Mouse (Mus musculus) neural tube, embryonic 15.5 days (tissue): ENCODE data around the gene Cd200. TPM values are rescaled to one million over a fixed set of nuclear protein-coding genes. Genes with fewer than 3 reads are reported as not detected.
"Not testable (repeated sequence)": the region's sequence is repeated elsewhere in the genome, so short reads cannot be mapped to it uniquely, and the experiment has no call there.

ENCODE experiments used
- ATAC-seq: fragments of 200-750 bp; cut with Nextera tagmentation; 2 replicates; pipeline ENCODE4 v1.8.0; 2017; ENCODE audit warnings: mild to moderate bottlenecking, moderate TSS enrichment, moderate library complexity; ENCODE audit not compliant: low FRiP score
- H3K27ac ChIP-seq: fragments of 300-500 bp; sonication (generic); replicated peaks from 2 replicates; pipeline ENCODE4 v1.5.1; 2015; ENCODE audit warnings: mild to moderate bottlenecking, inconsistent platforms
- H3K27me3 ChIP-seq: fragments of 300-500 bp; sonication (generic); replicated peaks from 2 replicates; pipeline ENCODE4 v1.6.1; 2015; ENCODE audit warnings: inconsistent platforms
- H3K36me3 ChIP-seq: fragments of 300-500 bp; sonication (generic); 2 replicates; pipeline ENCODE4 v1.6.1; 2015; ENCODE audit warnings: inconsistent platforms
- H3K4me1 ChIP-seq: fragments of 300-500 bp; sonication (generic); 2 replicates; pipeline ENCODE4 v1.6.1; 2015; ENCODE audit warnings: inconsistent platforms
- H3K4me2 ChIP-seq: fragments of 300-500 bp; sonication (generic); 2 replicates; pipeline ENCODE4 v1.6.1; 2015; ENCODE audit warnings: inconsistent platforms, mild to moderate bottlenecking, moderate library complexity
- H3K4me3 ChIP-seq: fragments of 300-500 bp; sonication (generic); replicated peaks from 2 replicates; pipeline ENCODE4 v1.5.1; 2015; ENCODE audit warnings: mild to moderate bottlenecking, inconsistent platforms
- H3K9ac ChIP-seq: fragments of 300-500 bp; sonication (generic); replicated peaks from 2 replicates; pipeline ENCODE4 v1.6.1; 2015; ENCODE audit warnings: mild to moderate bottlenecking, inconsistent platforms
- H3K9me3 ChIP-seq: fragments of 300-500 bp; sonication (generic); replicated peaks from 2 replicates; pipeline ENCODE4 v1.6.1; 2016; ENCODE audit warnings: inconsistent platforms
- WGBS: fragments of 180-500 bp; shearing (Covaris S2); methylation state at CpG from one replicate; pipeline ENCODE4 v1.1.7; 2015; ENCODE audit warnings: mixed read lengths; 5-methylcytosine and 5-hydroxymethylcytosine counted together
- polyA plus RNA-seq: library from polyadenylated mRNA; unstranded; fragments of >200 nt; fragmentation: Nextera tagmentation; extraction: Ambion mirVana; gene quantifications from 2 replicates; pipeline ENCODE4 v1.2.1, GENCODE M21; 2015

Cd200 gene
- 293 and 354 TPM in 2 replicates for polyA plus RNA-seq

GRCm38 (mm10) chr16:45408425-45409063, at the start of gene Cd200:
TSS of gene Cd200 (minus strand) at chr16:45409053.
- Histone ChIP-seq H3K27me3 (no peaks in the 10 kb centered on the region), H3K4me3 (peak within 1 kb of the TSS; percentile 77), H3K36me3 (no peaks in the 10 kb centered on the region), H3K9ac (peak within 1 kb of the TSS; percentile 88), H3K9me3 (no peaks in the 10 kb centered on the region), H3K4me1 (peaks cover 15% of the 10 kb centered on the region), H3K4me2 (peak within 1 kb of the TSS; percentile 54), H3K27ac (peak within 1 kb of the TSS; percentile 98)
- 1% methylated on average over 28 of the region's 28 CpGs for WGBS
- peak; percentile 98 for ATAC-seq

DNA sequence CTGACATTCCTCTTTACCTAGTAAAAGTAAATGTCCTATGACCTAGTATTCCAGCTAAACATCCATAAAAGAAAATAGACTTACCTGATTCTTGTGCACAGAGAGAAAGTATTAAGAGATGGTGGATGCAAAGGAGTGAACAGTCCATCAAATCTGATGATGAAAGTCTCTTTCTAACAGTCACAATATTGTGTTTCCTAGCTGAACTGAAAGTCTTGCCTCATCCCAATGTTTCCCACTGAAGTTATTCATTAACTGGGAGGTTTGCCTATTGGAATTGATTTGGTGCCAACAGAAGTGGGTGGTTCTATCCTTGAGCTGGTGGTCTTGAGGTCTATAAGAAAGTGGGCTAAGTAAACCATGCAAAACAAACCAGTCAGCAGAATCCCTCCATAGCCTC, 45.9 kb upstream of the Cd200 start:
- no peak for ATAC-seq
- Histone ChIP-seq H3K4me1 (no peaks in the 10 kb centered on the region), H3K36me3 (no peaks in the 10 kb centered on the region), H3K4me3 (no peak overlapping the region), H3K27ac (no peak overlapping the region), H3K27me3 (no peaks in the 10 kb centered on the region), H3K4me2 (no peak overlapping the region), H3K9me3 (no peaks in the 10 kb centered on the region), H3K9ac (no peak overlapping the region)

- no peak overlapping the region for H3K27ac ChIP-seq
- 94% methylated on average over 1 of the region's 1 CpGs for WGBS
Observed at GRCm38 (mm10) chr16:45437230-45437739, 28.4 kb upstream of the Cd200 start.

GRCm38 (mm10) chr16:45435591-45435990, 26.7 kb upstream of the Cd200 start:
- Histone ChIP-seq H3K4me1 (no peaks in the 10 kb centered on the region), H3K4me3 (no peak overlapping the region), H3K36me3 (no peaks in the 10 kb centered on the region), H3K4me2 (no peak overlapping the region), H3K9ac (no peak overlapping the region), H3K9me3 (no peaks in the 10 kb centered on the region), H3K27me3 (no peaks in the 10 kb centered on the region), H3K27ac (no peak overlapping the region)
- no peak for ATAC-seq

More at GRCm38 (mm10) chr16:45437230-45437739, 28.4 kb upstream of the Cd200 start:
- no peak overlapping the region for H3K4me2 ChIP-seq
- H3K4me3 ChIP-seq, result no peak overlapping the region
- ATAC-seq, result no peak
- no peak overlapping the region for H3K9ac ChIP-seq
- H3K36me3 ChIP-seq, result no peaks in the 10 kb centered on the region
- H3K9me3 ChIP-seq, result no peaks in the 10 kb centered on the region
- H3K27me3 ChIP-seq, result no peaks in the 10 kb centered on the region
- H3K4me1 ChIP-seq, result no peaks in the 10 kb centered on the region

DNA sequence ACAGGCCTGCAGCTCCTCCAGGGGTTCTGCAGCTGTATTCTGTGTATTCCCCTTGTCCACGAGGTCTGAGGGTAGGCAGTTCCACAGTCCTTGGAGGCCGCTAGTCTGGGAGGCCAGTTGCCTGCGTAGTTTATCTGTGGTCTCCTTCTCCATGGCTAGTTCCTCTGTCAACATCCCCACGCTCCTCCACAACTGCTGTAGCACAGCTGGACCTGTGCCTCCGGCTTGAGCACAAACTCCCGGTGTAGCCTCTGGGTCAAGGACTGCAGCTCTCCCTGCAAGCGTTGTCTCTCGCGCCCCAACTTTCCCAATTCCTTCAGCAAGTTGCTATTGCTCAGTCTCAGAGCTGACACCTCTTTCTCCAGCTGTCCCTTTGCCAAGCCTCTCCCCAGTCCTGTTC, 18.8 kb upstream of the Cd200 start:
- H3K27me3 ChIP-seq, result no peaks in the 10 kb centered on the region
- H3K4me1 ChIP-seq, result no peaks in the 10 kb centered on the region
- no peak for ATAC-seq
- H3K4me2 ChIP-seq, result no peak overlapping the region
- H3K4me3 ChIP-seq, result no peak overlapping the region
- no peaks in the 10 kb centered on the region for H3K36me3 ChIP-seq
- H3K9ac ChIP-seq, result no peak overlapping the region
- no peaks in the 10 kb centered on the region for H3K9me3 ChIP-seq
- 93% methylated on average over 9 of the region's 9 CpGs for WGBS
- H3K27ac ChIP-seq, result no peak overlapping the region

- H3K36me3 ChIP-seq, result no peaks in the 10 kb centered on the region
- no peak overlapping the region for H3K4me3 ChIP-seq
- no peak overlapping the region for H3K9ac ChIP-seq
- H3K9me3 ChIP-seq, result no peaks in the 10 kb centered on the region
- H3K4me1 ChIP-seq, result no peaks in the 10 kb centered on the region
- no peak overlapping the region for H3K4me2 ChIP-seq
- no peak overlapping the region for H3K27ac ChIP-seq
- no peak for ATAC-seq
- H3K27me3 ChIP-seq, result no peaks in the 10 kb centered on the region
Observed at GRCm38 (mm10) chr16:45413497-45413896, 4.6 kb upstream of the Cd200 start.

DNA sequence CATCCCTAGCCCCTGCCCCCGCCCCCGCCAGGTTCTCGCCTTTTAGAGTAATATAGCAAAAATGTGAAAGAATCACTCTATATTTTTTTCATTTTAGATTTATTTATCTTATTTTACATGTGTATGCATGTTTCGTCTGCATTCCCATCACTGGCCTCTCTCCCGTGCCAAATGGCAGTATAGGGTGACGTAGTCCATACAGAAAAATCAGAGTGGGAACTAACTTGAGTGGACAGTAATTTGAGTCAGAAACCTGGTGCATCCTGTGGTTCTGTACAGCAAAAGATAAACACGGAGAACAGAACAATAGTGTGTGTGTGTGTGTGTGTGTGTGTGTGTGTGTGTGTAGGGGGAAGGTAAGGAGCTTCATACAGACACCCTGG, 202 bp upstream of the Cd200 start:
- not testable (repeated sequence) for H3K36me3 ChIP-seq, H3K27me3 ChIP-seq, H3K9me3 ChIP-seq
- Histone ChIP-seq H3K4me2 (peak overlapping the region; percentile 54), H3K27ac (peak overlapping the region; percentile 98), H3K4me3 (peak overlapping the region; percentile 77), H3K9ac (peak overlapping the region; percentile 88), H3K4me1 (peaks cover 15% of the 10 kb centered on the region)
- 31% methylated on average over 7 of the region's 7 CpGs for WGBS
- ATAC-seq, result peak; percentile 34

- Histone ChIP-seq H3K9ac (peak overlapping the region; percentile 88), H3K4me2 (peak overlapping the region; percentile 54), H3K4me1 (peaks cover 15% of the 10 kb centered on the region), H3K4me3 (peak overlapping the region; percentile 77), H3K36me3 (peaks cover 1% of the 10 kb centered on the region; the same call in 1 of the 2 replicates), H3K27ac (peak overlapping the region; percentile 98), H3K9me3 (no peaks in the 10 kb centered on the region), H3K27me3 (no peaks in the 10 kb centered on the region)
- ATAC-seq, result no peak
- 18% methylated on average over 9 of the region's 9 CpGs for WGBS
Observed at GRCm38 (mm10) chr16:45407645-45408400, 1.0 kb downstream of the Cd200 start.

- 65% methylated on average over 5 of the region's 5 CpGs for WGBS
- Histone ChIP-seq H3K9me3 (no peaks in the 10 kb centered on the region), H3K9ac (peak overlapping the region; percentile 88), H3K36me3 (peaks cover 3% of the 10 kb centered on the region; the same call in 1 of the 2 replicates), H3K4me1 (peaks cover 15% of the 10 kb centered on the region), H3K27ac (peak overlapping the region; percentile 98), H3K27me3 (no peaks in the 10 kb centered on the region), H3K4me2 (peak overlapping the region; percentile 54), H3K4me3 (peak overlapping the region; percentile 77)
- no peak for ATAC-seq
Observed at GRCm38 (mm10) chr16:45407091-45407490, 1.8 kb downstream of the Cd200 start.

GRCm38 (mm10) chr16:45402951-45403350, 5.9 kb downstream of the Cd200 start:
- H3K27ac ChIP-seq, result no peak overlapping the region
- H3K36me3 ChIP-seq, result peaks cover 13% of the 10 kb centered on the region
- H3K9me3 ChIP-seq, result no peaks in the 10 kb centered on the region
- H3K4me2 ChIP-seq, result no peak overlapping the region
- H3K4me3 ChIP-seq, result no peak overlapping the region
- H3K4me1 ChIP-seq, result peaks cover 19% of the 10 kb centered on the region
- H3K27me3 ChIP-seq, result no peaks in the 10 kb centered on the region
- no peak overlapping the region for H3K9ac ChIP-seq
- no peak for ATAC-seq
- WGBS, result 78% methylated on average over 2 of the region's 2 CpGs

- H3K9me3 ChIP-seq, result no peaks in the 10 kb centered on the region
- 95% methylated on average over 1 of the region's 1 CpGs for WGBS
Observed at GRCm38 (mm10) chr16:45402036-45402435, 6.8 kb downstream of the Cd200 start.

More at GRCm38 (mm10) chr16:45402036-45402435, 6.8 kb downstream of the Cd200 start:
- Histone ChIP-seq H3K27ac (no peak overlapping the region), H3K4me1 (peaks cover 19% of the 10 kb centered on the region), H3K4me2 (no peak overlapping the region), H3K27me3 (no peaks in the 10 kb centered on the region), H3K36me3 (peaks cover 14% of the 10 kb centered on the region), H3K4me3 (no peak overlapping the region), H3K9ac (no peak overlapping the region)
- ATAC-seq, result no peak
